ENCODE assay signal across 25 mouse cellular contexts in genomic region chr4:149006107-149006506, GRCm38 (mm10).
DNase-seq lines count a peak whose midpoint lies in the region; TF ChIP-seq lines count a peak whose summit lies in the region.
"Had no signal": no experiment of that assay in that cellular context is flagged by ENCODE, and none has a peak within 500 bp of the region (broad histone marks: within the 10 kb centered on the region; RNA-seq: fewer than 3 reads in every experiment).

No protein-coding gene starts in this region.

- peaks cover 9 to 12% of the 10 kb centered on the region in 2 experiments; a peak in 2 of 4 replicates for H3K4me1 ChIP-seq in MEL (ENCODE audit: control insufficient read depth in 1 of 2, insufficient read depth in 2 of 2, low read length in 2 of 2)
- H3K4me1 ChIP-seq: forebrain, embryonic 10.5 days; forebrain, embryonic 13.5 days had no signal

- TF ChIP-seq RAD21 in MEL (IDR thresholded peaks at IDR 0.05; ENCODE audit: low read depth, low read length): no peak

- peaks cover 0 to 18% of the 10 kb centered on the region in 2 experiments; a peak in 2 of 4 replicates for H3K36me3 ChIP-seq in MEL (ENCODE audit: control insufficient read depth in 1 of 2, insufficient read depth in 2 of 2, low read length in 2 of 2)
- H3K36me3 ChIP-seq: heart, embryonic 10.5 days had no signal

- TF ChIP-seq EP300 in MEL (IDR thresholded peaks at IDR 0.05; ENCODE audit: low read depth in 1 of 2, low read length in 2 of 2): peak in 1 of 2 experiments; percentile 47; a peak in 1 of 4 replicates

- H3K9ac ChIP-seq in MEL (ENCODE audit: control insufficient read depth, low read depth, low read length, poor library complexity, severe bottlenecking): peak overlapping the region; percentile 7; the same call in 1 of the 2 replicates
- H3K9ac ChIP-seq: forebrain, embryonic 13.5 days; heart, embryonic 13.5 days; hindbrain, embryonic 14.5 days had no signal

- H3K9me3 ChIP-seq in MEL (replicated peaks; ENCODE audit: insufficient read depth, low read length): no peaks in the 10 kb centered on the region
- H3K9me3 ChIP-seq: forebrain, embryonic 10.5 days; forebrain, embryonic 13.5 days; heart, embryonic 10.5 days; heart, embryonic 13.5 days had no signal

- no peak for TF ChIP-seq CTCF in MEL (IDR thresholded peaks at IDR 0.05 in 2 of 3, conservative IDR thresholded peaks at IDR 0.05 in 1 of 3; ENCODE audit: control insufficient read depth in 1 of 3, insufficient read depth in 1 of 3, low read depth in 2 of 3, low read length in 3 of 3, poor library complexity in 1 of 3, severe bottlenecking in 1 of 3)

- TF ChIP-seq POLR2A in MEL (IDR thresholded peaks at IDR 0.05; ENCODE audit: control insufficient read depth in 1 of 2, insufficient read depth in 1 of 2, low read depth in 1 of 2, low read length in 2 of 2, poor library complexity in 1 of 2): no peak

- H3K4me3 ChIP-seq in MEL (ENCODE audit: control insufficient read depth in 1 of 2, insufficient read depth in 1 of 2, low read depth in 2 of 2, low read length in 2 of 2): peak overlapping the region in 1 of 2 experiments; percentile 8; a peak in 1 of 4 replicates
- H3K4me3 ChIP-seq: forebrain, embryonic 10.5 days; forebrain, embryonic 13.5 days; heart, adult 2 months; heart, embryonic 10.5 days; heart, embryonic 13.5 days had no signal

- H3K79me2 ChIP-seq in MEL (ENCODE audit: control insufficient read depth, insufficient read depth, low read length, poor library complexity): no peaks in the 10 kb centered on the region

- DNase-seq in 416B (ENCODE audit: low read depth): peak; percentile 43
- DNase-seq in MEL (ENCODE audit: low read depth, low spot score): peak; percentile 78
- DNase-seq in ZHBTc4 (ENCODE audit: low read depth, low spot score): peak; percentile 23
- DNase-seq in right cerebral cortex, postnatal 14 days: no peak
- DNase-seq in lung, adult 18-20 months: no peak
- no peak for DNase-seq in cerebellum, postnatal 4 days (ENCODE audit: low spot score in 2 of 2)
- DNase-seq: adrenal gland, adult 8-10 months; adrenal gland, postnatal 36 days; cerebellum, adult 11-12 months; cerebellum, adult 8-10 months; cerebellum, postnatal 10 days; cerebellum, postnatal 36 days; gastrocnemius, postnatal 10 days; gastrocnemius, postnatal 36 days; heart, adult 2 months; heart, postnatal 14 days; heart, postnatal 4 days; kidney, adult 18-20 months had no signal

- peak overlapping the region; percentile 88 for H3K27ac ChIP-seq in MEL (ENCODE audit: control insufficient read depth, low read depth, low read length)
- H3K27ac ChIP-seq: forebrain, embryonic 10.5 days; forebrain, embryonic 13.5 days; heart, adult 2 months; heart, embryonic 10.5 days; heart, embryonic 13.5 days; hindbrain, embryonic 14.5 days; hindbrain, postnatal 0 days had no signal

- H3K27me3 ChIP-seq in MEL (ENCODE audit: control insufficient read depth in 1 of 2, insufficient read depth in 2 of 2, low read length in 2 of 2): no peaks in the 10 kb centered on the region
- H3K27me3 ChIP-seq: forebrain, embryonic 13.5 days; heart, embryonic 13.5 days; Patski had no signal

TF ChIP-seq in MEL, 35 proteins besides CTCF, POLR2A, EP300 and RAD21:
- no peak for TF ChIP-seq GATA1 (IDR thresholded peaks at IDR 0.05; ENCODE audit: low read depth, low read length)
- TF ChIP-seq MAFK (IDR thresholded peaks at IDR 0.05; ENCODE audit: borderline replicate concordance, low read depth, low read length): 0 out of 2 replicates have a peak, but pooled peaks have one; percentile 38
- no peak for TF ChIP-seq MYB (IDR thresholded peaks at IDR 0.05; ENCODE audit: low read depth, low read length)
- TF ChIP-seq TCF12 (IDR thresholded peaks at IDR 0.05; ENCODE audit: low read depth, low read length): no peak
- TF ChIP-seq NELFE (IDR thresholded peaks at IDR 0.05; ENCODE audit: low read depth, low read length): 0 out of 2 replicates have a peak, but pooled peaks have one; percentile 16
- TF ChIP-seq CHD2 (IDR thresholded peaks at IDR 0.05; ENCODE audit: low read length): no peak
- TF ChIP-seq ZMIZ1 (IDR thresholded peaks at IDR 0.05; ENCODE audit: low read depth, low read length): no peak
- TF ChIP-seq POLR2AphosphoS2 (IDR thresholded peaks at IDR 0.05; ENCODE audit: low read length): no peak
- TF ChIP-seq TBP (IDR thresholded peaks at IDR 0.05; ENCODE audit: low read depth, low read length): no peak
- TF ChIP-seq ETS1 (IDR thresholded peaks at IDR 0.05; ENCODE audit: low read depth, low read length): peak; percentile 74
- no peak for TF ChIP-seq JUND (IDR thresholded peaks at IDR 0.05; ENCODE audit: low read depth, low read length)
- TF ChIP-seq GABPA (IDR thresholded peaks at IDR 0.05; ENCODE audit: low read depth, low read length): peak; percentile 50; the same call in 1 of the 2 replicates

Comparison
In these comparisons a context has a peak if more than half of its experiments do, and no peak if none do; other contexts are left out.
1. DNase-seq: peak in 416B (single experiment), MEL (single experiment) and ZHBTc4 (single experiment); none in right cerebral cortex, postnatal 14 days (single experiment), lung, adult 18-20 months (0 of 2) and cerebellum, postnatal 4 days (0 of 2).